Mouse (Mus musculus): ENCODE data around the gene Ctse. TPM values are rescaled to one million over a fixed set of nuclear protein-coding genes. Genes with fewer than 3 reads are reported as not detected.

The Ctse gene
- polyA plus RNA-seq (2012): 13.6 and 33.2 TPM in 2 replicates

- Histone ChIP-seq H3K36me3 (ENCODE audit: control insufficient read depth) (peaks cover 28% of the 10 kb centered on the region), H3K9me3 (ENCODE audit: control insufficient read depth, low read length) (peaks cover 3% of the 10 kb centered on the region), H3K4me1 (ENCODE audit: control insufficient read depth) (peaks cover 40% of the 10 kb centered on the region), H3K4me3 (replicated peaks) (peak within 1 kb of the TSS; percentile 81), H3K27me3 (ENCODE audit: control insufficient read depth) (no peaks in the 10 kb centered on the region)
- TF ChIP-seq GATA1 (IDR thresholded peaks at IDR 0.05; ENCODE audit: low read length) (peak; percentile 99), TAL1 (IDR thresholded peaks at IDR 0.05; ENCODE audit: low read length) (peak; percentile 82)
These were observed at the start of gene Ctse for GRCm38 (mm10) chr1:131637791-131638540. TSS of gene Ctse (plus strand) at chr1:131638306.

DNA sequence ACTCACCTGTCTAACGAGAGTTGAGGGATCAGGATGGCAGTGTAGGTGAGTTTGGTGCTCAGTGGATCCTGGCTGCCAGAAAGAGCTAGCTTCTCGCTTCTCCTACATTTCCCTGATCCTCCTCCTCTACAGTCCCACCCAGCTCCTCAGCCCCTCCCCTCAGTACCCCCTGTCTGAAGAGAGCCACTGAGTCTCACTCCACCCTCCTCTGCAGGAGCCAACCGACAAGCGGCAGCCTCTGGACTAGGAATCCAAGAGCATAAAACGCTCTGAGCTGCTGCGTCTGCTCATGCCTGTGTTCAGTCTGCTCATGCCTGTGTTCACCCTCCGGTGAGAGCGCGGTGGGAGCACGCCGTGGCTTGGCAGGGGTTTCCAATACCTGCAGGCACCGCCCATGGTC, 39.2 kb upstream of the Ctse start, which contains the start of gene Avpr1b:
TSS of gene Avpr1b (plus strand) at position 335 of the 400 bp plus-strand sequence.
- Histone ChIP-seq H3K27me3 (ENCODE audit: control insufficient read depth) (peaks cover 33% of the 10 kb centered on the region), H3K4me1 (ENCODE audit: control insufficient read depth) (no peaks in the 10 kb centered on the region), H3K36me3 (ENCODE audit: control insufficient read depth) (no peaks in the 10 kb centered on the region), H3K4me3 (replicated peaks) (no peak within 1 kb of the TSS), H3K9me3 (ENCODE audit: control insufficient read depth, low read length) (no peaks in the 10 kb centered on the region)
- TF ChIP-seq TAL1 (IDR thresholded peaks at IDR 0.05; ENCODE audit: low read length) (no peak), GATA1 (IDR thresholded peaks at IDR 0.05; ENCODE audit: low read length) (no peak)

GRCm38 (mm10) chr1:131600314-131600713, 37.8 kb upstream of the Ctse start:
- no peaks in the 10 kb centered on the region for H3K36me3 ChIP-seq (ENCODE audit: control insufficient read depth)
- H3K4me1 ChIP-seq (ENCODE audit: control insufficient read depth): no peaks in the 10 kb centered on the region
- no peak overlapping the region for H3K4me3 ChIP-seq (replicated peaks)
- no peaks in the 10 kb centered on the region for H3K9me3 ChIP-seq (ENCODE audit: control insufficient read depth, low read length)
- H3K27me3 ChIP-seq (ENCODE audit: control insufficient read depth): peaks cover 31% of the 10 kb centered on the region
- no peak for TF ChIP-seq TAL1 (IDR thresholded peaks at IDR 0.05; ENCODE audit: low read length)

GRCm38 (mm10) chr1:131606719-131607118, 31.4 kb upstream of the Ctse start:
- Histone ChIP-seq H3K36me3 (ENCODE audit: control insufficient read depth) (no peaks in the 10 kb centered on the region), H3K4me1 (ENCODE audit: control insufficient read depth) (no peaks in the 10 kb centered on the region), H3K4me3 (replicated peaks) (no peak overlapping the region), H3K9me3 (ENCODE audit: control insufficient read depth, low read length) (no peaks in the 10 kb centered on the region), H3K27me3 (ENCODE audit: control insufficient read depth) (0 out of 2 replicates have a peak, but pooled peaks cover 2% of the 10 kb centered on the region)
- TF ChIP-seq GATA1 (IDR thresholded peaks at IDR 0.05; ENCODE audit: low read length) (no peak), TAL1 (IDR thresholded peaks at IDR 0.05; ENCODE audit: low read length) (no peak)

GRCm38 (mm10) chr1:131612556-131613155, 25.4 kb upstream of the Ctse start:
- H3K4me3 ChIP-seq (replicated peaks): no peak overlapping the region
- peaks cover 42% of the 10 kb centered on the region for H3K4me1 ChIP-seq (ENCODE audit: control insufficient read depth)

GRCm38 (mm10) chr1:131613361-131614133, 24.6 kb upstream of the Ctse start:
- Histone ChIP-seq H3K27me3 (ENCODE audit: control insufficient read depth) (peaks cover 6% of the 10 kb centered on the region), H3K36me3 (ENCODE audit: control insufficient read depth) (no peaks in the 10 kb centered on the region), H3K9me3 (ENCODE audit: control insufficient read depth, low read length) (no peaks in the 10 kb centered on the region), H3K4me3 (replicated peaks) (peak overlapping the region; percentile 23), H3K4me1 (ENCODE audit: control insufficient read depth) (peaks cover 50% of the 10 kb centered on the region)
- TF ChIP-seq TAL1 (IDR thresholded peaks at IDR 0.05; ENCODE audit: low read length): no peak

More at GRCm38 (mm10) chr1:131612556-131613155, 25.4 kb upstream of the Ctse start:
- Histone ChIP-seq H3K36me3 (ENCODE audit: control insufficient read depth) (no peaks in the 10 kb centered on the region), H3K9me3 (ENCODE audit: control insufficient read depth, low read length) (no peaks in the 10 kb centered on the region), H3K27me3 (ENCODE audit: control insufficient read depth) (peaks cover 6% of the 10 kb centered on the region)
- no peak for TF ChIP-seq TAL1 (IDR thresholded peaks at IDR 0.05; ENCODE audit: low read length)
- no peak for TF ChIP-seq GATA1 (IDR thresholded peaks at IDR 0.05; ENCODE audit: low read length)

- peaks cover 5% of the 10 kb centered on the region for H3K27me3 ChIP-seq (ENCODE audit: control insufficient read depth)
- TF ChIP-seq TAL1 (IDR thresholded peaks at IDR 0.05; ENCODE audit: low read length): no peak
- no peak for TF ChIP-seq GATA1 (IDR thresholded peaks at IDR 0.05; ENCODE audit: low read length)
- H3K36me3 ChIP-seq (ENCODE audit: control insufficient read depth): no peaks in the 10 kb centered on the region
- H3K4me1 ChIP-seq (ENCODE audit: control insufficient read depth): peaks cover 50% of the 10 kb centered on the region
- no peaks in the 10 kb centered on the region for H3K9me3 ChIP-seq (ENCODE audit: control insufficient read depth, low read length)
- H3K4me3 ChIP-seq (replicated peaks): no peak overlapping the region
These were observed 23.5 kb upstream of the Ctse start for GRCm38 (mm10) chr1:131614641-131615040.

DNA sequence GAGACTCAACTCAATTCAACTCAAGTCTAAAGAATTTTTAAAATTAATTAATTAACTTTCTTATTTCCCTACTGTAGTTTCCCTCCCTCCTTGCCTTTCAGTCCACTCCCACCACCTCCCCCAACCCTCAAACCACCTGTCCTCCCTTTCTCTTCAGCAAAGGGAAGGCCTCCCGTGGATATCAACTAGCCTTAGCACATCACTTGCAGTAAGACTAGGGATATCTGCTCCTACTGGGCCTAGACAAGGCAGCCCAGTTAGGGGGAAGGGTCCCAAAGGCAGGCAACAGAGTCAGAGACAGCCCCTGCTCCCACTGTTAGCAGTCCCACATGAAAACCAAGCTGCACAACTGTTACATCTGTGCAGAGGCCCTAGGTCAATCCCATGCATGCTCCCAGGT, 22.0 kb upstream of the Ctse start:
- Histone ChIP-seq H3K4me3 (replicated peaks) (no peak overlapping the region), H3K36me3 (ENCODE audit: control insufficient read depth) (no peaks in the 10 kb centered on the region), H3K9me3 (ENCODE audit: control insufficient read depth, low read length) (no peaks in the 10 kb centered on the region), H3K4me1 (ENCODE audit: control insufficient read depth) (peaks cover 52% of the 10 kb centered on the region), H3K27me3 (ENCODE audit: control insufficient read depth) (peaks cover 8% of the 10 kb centered on the region)
- TF ChIP-seq TAL1 (IDR thresholded peaks at IDR 0.05; ENCODE audit: low read length) (no peak), GATA1 (IDR thresholded peaks at IDR 0.05; ENCODE audit: low read length) (no peak)
